Mouse (Mus musculus) heart, embryonic 15.5 days (tissue): ENCODE data around the gene Cln5. TPM values are rescaled to one million over a fixed set of nuclear protein-coding genes. Genes with fewer than 3 reads are reported as not detected.

Experiments used
- ATAC-seq: fragments of 200-750 bp; cut with Nextera tagmentation; replicated peaks from 2 replicates; pipeline ENCODE4 v1.8.0; 2017; ENCODE audit warnings: low read depth, moderate TSS enrichment; ENCODE audit not compliant: insufficient number of reproducible peaks, insufficient read depth, low FRiP score
- H3K27ac ChIP-seq: fragments of 300-500 bp; sonication (generic); 2 replicates; pipeline ENCODE4 v1.5.1; 2015; ENCODE audit warnings: mild to moderate bottlenecking, inconsistent platforms
- H3K27me3 ChIP-seq: fragments of 300-500 bp; sonication (generic); 2 replicates; pipeline ENCODE4 v1.6.1; 2015; ENCODE audit warnings: inconsistent platforms
- H3K36me3 ChIP-seq: fragments of 300-500 bp; sonication (generic); 2 replicates; pipeline ENCODE4 v1.6.1; 2015; ENCODE audit warnings: mild to moderate bottlenecking, inconsistent platforms
- H3K4me1 ChIP-seq: fragments of 300-500 bp; sonication (generic); replicated peaks from 2 replicates; pipeline ENCODE4 v1.6.1; 2015; ENCODE audit warnings: inconsistent platforms
- H3K4me2 ChIP-seq: fragments of 300-500 bp; sonication (generic); 2 replicates; pipeline ENCODE4 v1.6.1; 2015; ENCODE audit warnings: inconsistent platforms, mild to moderate bottlenecking, moderate library complexity
- H3K4me3 ChIP-seq: fragments of 300-500 bp; sonication (generic); 2 replicates; pipeline ENCODE4 v1.5.1; 2015; ENCODE audit warnings: mild to moderate bottlenecking, inconsistent platforms
- H3K9ac ChIP-seq: fragments of 300-500 bp; sonication (generic); 2 replicates; pipeline ENCODE4 v1.6.1; 2015; ENCODE audit warnings: mild to moderate bottlenecking, inconsistent platforms
- H3K9me3 ChIP-seq: fragments of 300-500 bp; sonication (generic); replicated peaks from 2 replicates; pipeline ENCODE4 v1.6.1; 2016; ENCODE audit warnings: inconsistent platforms
- WGBS: fragments of 180-500 bp; shearing (Covaris S2); methylation state at CpG from one replicate; pipeline ENCODE4 v1.1.7; 2015; ENCODE audit warnings: mixed read lengths; 5-methylcytosine and 5-hydroxymethylcytosine counted together
- polyA plus RNA-seq: library from polyadenylated mRNA; unstranded; fragments of >200 nt; fragmentation: Nextera tagmentation; extraction: Ambion mirVana; gene quantifications from 2 replicates; pipeline ENCODE4 v1.2.1, GENCODE M21; 2015

Gene Cln5
- polyA plus RNA-seq, 1 experiment from 2014 or later = 23.6 TPM

DNA sequence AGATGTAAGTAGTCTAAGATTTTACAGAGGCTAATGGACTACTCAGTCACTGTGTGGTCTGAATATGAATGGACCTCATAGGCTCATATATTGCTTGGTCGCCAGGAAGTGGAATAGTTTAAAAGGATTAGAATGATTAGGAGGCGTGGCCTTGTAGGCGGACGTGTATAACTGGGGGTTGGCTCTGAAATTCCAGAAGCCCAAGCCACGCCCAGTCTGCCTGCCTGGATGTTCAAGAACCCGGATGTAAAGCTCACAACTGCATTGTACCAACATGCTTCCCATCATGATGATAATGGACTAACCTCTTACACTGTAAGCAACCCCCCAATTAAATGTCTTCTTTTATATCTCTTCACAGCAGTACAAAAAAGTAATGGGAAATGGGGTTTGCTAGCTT is 55.7 kb downstream of the Cln5 start:
- H3K4me2 ChIP-seq = no peak overlapping the region
- H3K9ac ChIP-seq = no peak overlapping the region
- WGBS = 85% methylated on average over 6 of the region's 6 CpGs
- ATAC-seq = no peak
- no peaks in the 10 kb centered on the region for H3K27me3 ChIP-seq
- no peaks in the 10 kb centered on the region for H3K4me1 ChIP-seq
- no peak overlapping the region for H3K4me3 ChIP-seq
- peaks cover 41% of the 10 kb centered on the region for H3K36me3 ChIP-seq
- no peak overlapping the region for H3K27ac ChIP-seq
- no peaks in the 10 kb centered on the region for H3K9me3 ChIP-seq

Other genes starting within 250 kb of the Cln5 start
- gene Kctd12, start 87.6 kb upstream of the Cln5 start, polyA plus RNA-seq = 6.5 and 6.7 TPM in 2 replicates
- gene Acod1, start 23.2 kb upstream of the Cln5 start, polyA plus RNA-seq = 0.06 TPM in 1 of 2 replicates, not detected in the other
- gene Fbxl3, start 29.4 kb downstream of the Cln5 start, polyA plus RNA-seq = 18.8 and 20.0 TPM in 2 replicates